Mouse (Mus musculus) olfactory bulb, adult 2 months (tissue): ENCODE data around the gene Ccr10. TPM values are rescaled to one million over a fixed set of nuclear protein-coding genes. Genes with fewer than 3 reads are reported as not detected.

Experiments used
- H3K27ac ChIP-seq: fragments of 200-500 bp; 2 replicates; pipeline ENCODE4 v1.5.1; 2012; ENCODE audit warnings: low read depth, low read length; ENCODE audit not compliant: insufficient read depth
- H3K4me1 ChIP-seq: fragments of 200-500 bp; 2 replicates; pipeline ENCODE4 v1.6.1; 2012; ENCODE audit warnings: low read length; ENCODE audit not compliant: control insufficient read depth, insufficient read depth
- H3K4me3 ChIP-seq: fragments of 200-500 bp; 2 replicates; pipeline ENCODE4 v1.5.1; 2012; ENCODE audit warnings: mild to moderate bottlenecking, low read depth, low read length, moderate library complexity; ENCODE audit not compliant: insufficient read depth
- CTCF ChIP-seq: fragments of 200-500 bp; IDR thresholded peaks from 2 replicates; pipeline ENCODE4 v1.5.1; 2012; ENCODE audit warnings: low read depth, mild to moderate bottlenecking, low read length, moderate library complexity; ENCODE audit not compliant: insufficient read depth
- POLR2A ChIP-seq: fragments of 200-500 bp; IDR thresholded peaks from 2 replicates; pipeline ENCODE4 v1.6.1; 2012; ENCODE audit warnings: mild to moderate bottlenecking, low read depth, low read length, moderate library complexity; ENCODE audit not compliant: insufficient read depth
- WGBS: fragments of 180-500 bp; shearing (Covaris S2); methylation state at CpG from one replicate; pipeline ENCODE4 v1.1.7; 2018; 5-methylcytosine and 5-hydroxymethylcytosine counted together
- polyA plus RNA-seq: library from polyadenylated mRNA; stranded (reverse); fragments of >200 nt; gene quantifications from 2 replicates; pipeline ENCODE4 v1.2.4, GENCODE M21; 2012; ENCODE audit warnings: low replicate concordance; ENCODE audit not compliant: missing spikeins, insufficient read depth, insufficient read length

Gene Ccr10
- polyA plus RNA-seq, 1 experiment: not detected

DNA sequence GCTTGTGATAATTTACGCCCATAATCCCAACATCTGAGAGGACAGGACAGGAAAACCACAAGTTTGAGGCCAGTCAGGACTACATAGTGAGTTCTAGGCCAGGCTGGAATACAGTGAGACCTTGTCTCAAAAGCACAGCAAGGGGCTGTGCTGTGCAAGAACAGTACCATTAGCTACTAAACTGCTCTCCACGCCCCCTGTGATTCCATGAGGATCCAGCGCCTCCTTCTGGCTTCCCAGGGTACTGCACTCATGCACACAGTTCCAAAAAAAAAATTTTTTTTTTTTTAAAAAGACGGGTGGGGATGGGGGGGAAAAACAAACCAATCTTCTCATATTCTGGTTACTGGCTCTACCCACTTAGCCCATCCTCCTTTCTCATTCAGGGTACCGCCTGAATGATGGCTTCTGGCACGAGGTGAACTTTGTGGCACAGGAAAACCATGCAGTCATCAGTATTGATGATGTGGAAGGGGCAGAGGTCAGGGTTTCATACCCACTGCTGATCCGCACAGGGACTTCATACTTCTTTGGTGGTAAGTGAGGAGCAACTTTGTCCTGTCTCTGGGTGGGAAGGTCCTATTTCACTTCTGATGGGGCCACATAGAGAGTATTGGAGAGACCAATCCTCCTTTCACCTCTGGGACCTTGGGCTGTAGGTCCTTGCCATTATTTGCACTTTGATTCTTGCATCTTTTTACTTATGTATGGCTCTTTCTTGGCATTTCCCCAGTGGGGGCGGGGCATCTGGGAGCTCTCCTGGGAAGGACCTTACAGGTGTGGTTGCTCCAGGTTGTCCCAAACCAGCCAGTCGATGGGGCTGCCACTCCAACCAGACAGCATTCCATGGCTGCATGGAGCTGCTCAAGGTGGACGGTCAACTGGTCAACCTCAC, 5.8 kb upstream of the Ccr10 start:
- TF ChIP-seq POLR2A: no peak
- TF ChIP-seq CTCF: peak; percentile 53; the same call in 1 of the 2 replicates
- no peak overlapping the region for H3K4me3 ChIP-seq
- peaks cover 13% of the 10 kb centered on the region for H3K4me1 ChIP-seq
- no peak overlapping the region for H3K27ac ChIP-seq
- 43% methylated on average over 10 of the region's 10 CpGs for WGBS

- peaks cover 20% of the 10 kb centered on the region for H3K4me1 ChIP-seq
- 69% methylated on average over 17 of the region's 17 CpGs for WGBS
- TF ChIP-seq POLR2A (no peak), CTCF (no peak)
- H3K27ac ChIP-seq: no peak overlapping the region
- H3K4me3 ChIP-seq: no peak overlapping the region
Observed at GRCm38 (mm10) chr11:101180261-101180660, 5.0 kb upstream of the Ccr10 start.

GRCm38 (mm10) chr11:101179306-101179705, 4.1 kb upstream of the Ccr10 start:
- WGBS: 81% methylated on average over 15 of the region's 15 CpGs
- Histone ChIP-seq H3K4me3 (no peak overlapping the region), H3K4me1 (peaks cover 23% of the 10 kb centered on the region), H3K27ac (no peak overlapping the region)
- TF ChIP-seq CTCF (no peak), POLR2A (no peak)

- no peak overlapping the region for H3K27ac ChIP-seq
- TF ChIP-seq CTCF (no peak), POLR2A (no peak)
- no peak overlapping the region for H3K4me3 ChIP-seq
- WGBS: 66% methylated on average over 36 of the region's 36 CpGs
- peaks cover 33% of the 10 kb centered on the region for H3K4me1 ChIP-seq
Observed at GRCm38 (mm10) chr11:101178061-101179058, 3.1 kb upstream of the Ccr10 start.

DNA sequence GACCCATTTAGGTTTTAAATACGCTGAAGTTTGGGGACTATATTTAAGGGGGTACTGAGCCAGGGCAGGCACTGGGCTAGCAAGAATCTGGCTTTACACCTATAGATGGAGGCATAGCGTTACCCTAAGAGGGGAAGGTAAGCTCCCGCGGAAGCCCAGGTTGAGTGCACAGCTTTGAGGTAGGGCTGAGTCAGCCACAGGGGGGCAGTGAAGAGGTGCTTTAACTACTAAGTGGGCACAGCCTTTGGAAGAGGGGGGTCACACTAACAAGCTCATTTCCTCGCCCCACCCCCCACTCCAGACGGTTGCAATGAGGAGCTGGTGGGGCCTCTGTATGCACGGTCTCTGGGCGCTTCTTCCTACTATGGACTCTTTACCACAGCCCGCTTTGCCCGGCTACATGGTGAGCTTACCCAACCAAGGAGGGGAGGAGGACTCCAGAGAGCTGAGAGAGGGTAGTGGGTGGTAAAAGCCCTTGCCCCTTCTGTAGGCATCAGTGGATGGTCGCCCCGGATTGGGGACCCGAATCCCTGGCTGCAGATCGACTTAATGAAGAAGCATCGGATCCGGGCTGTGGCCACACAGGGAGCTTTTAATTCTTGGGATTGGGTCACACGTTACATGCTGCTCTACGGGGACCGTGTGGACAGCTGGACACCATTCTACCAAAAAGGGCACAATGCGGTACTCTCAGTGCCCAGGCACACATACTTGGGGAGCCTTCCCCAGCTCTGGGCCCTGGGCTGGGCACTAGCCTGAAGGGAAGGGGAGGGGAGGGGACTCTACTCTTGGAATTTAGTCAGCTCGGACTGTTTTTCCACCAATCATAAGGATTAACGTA, 1.9 kb upstream of the Ccr10 start:
- peak overlapping the region; percentile 20 for H3K4me3 ChIP-seq
- peaks cover 38% of the 10 kb centered on the region for H3K4me1 ChIP-seq
- TF ChIP-seq POLR2A (no peak), CTCF (no peak; the same call in 1 of the 2 replicates)
- 26% methylated on average over 22 of the region's 22 CpGs for WGBS
- H3K27ac ChIP-seq: no peak overlapping the region

GRCm38 (mm10) chr11:101176117-101176691, 961 bp upstream of the Ccr10 start:
- WGBS: under 1% methylated on average over 25 of the region's 25 CpGs
- H3K4me3 ChIP-seq: peak overlapping the region; percentile 64
- peak overlapping the region; percentile 31; the same call in 1 of the 2 replicates for H3K27ac ChIP-seq
- peaks cover 39% of the 10 kb centered on the region for H3K4me1 ChIP-seq
- TF ChIP-seq POLR2A (no peak), CTCF (no peak)

DNA sequence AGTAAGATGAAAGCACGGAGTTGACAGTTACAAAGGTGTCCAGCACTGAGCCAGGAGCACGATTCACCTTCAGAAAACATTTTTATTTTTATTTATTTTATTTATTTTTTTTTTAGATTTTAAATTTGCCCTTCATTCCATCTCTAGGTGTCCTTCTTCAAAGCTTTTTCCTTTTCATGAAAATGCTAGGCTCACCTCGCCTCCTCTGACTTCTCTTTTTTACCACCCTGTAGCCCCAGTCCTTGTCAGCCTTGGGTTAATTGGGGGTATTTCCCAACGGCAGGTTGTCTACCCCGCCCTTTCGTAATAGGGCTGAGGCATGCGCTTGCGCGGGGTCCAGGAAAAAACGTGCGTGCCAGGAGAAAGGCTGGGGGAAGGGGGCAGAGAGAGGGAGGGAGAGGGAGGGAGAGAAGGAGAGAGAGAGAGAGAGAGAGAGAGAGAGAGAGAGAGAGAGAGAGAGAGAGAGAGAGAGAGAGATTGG, 433 bp upstream of the Ccr10 start:
- TF ChIP-seq POLR2A: no peak
- TF ChIP-seq CTCF: no peak
- Histone ChIP-seq H3K27ac (0 out of 2 replicates have a peak overlapping the region, but pooled peaks have one; percentile 31), H3K4me1 (peaks cover 39% of the 10 kb centered on the region), H3K4me3 (peak overlapping the region; percentile 64)
- 11% methylated on average over 11 of the region's 11 CpGs for WGBS

DNA sequence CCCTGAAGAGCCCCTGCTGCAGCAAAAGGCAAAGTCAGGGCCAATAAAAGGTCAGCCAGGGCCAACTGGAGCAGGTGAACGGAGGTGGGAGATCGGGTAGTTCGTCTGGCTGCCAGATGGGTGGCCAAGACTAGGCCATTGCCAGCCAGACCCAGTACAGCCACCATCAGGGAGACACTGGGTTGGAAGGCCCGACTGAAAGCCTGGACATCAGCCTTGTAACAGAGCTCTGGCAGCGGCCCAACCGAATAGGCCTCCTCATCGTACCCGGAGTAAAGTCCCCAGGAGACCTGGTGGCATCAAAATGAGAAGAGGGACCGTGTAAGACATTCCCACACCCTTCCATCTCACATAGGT, 876 bp downstream of the Ccr10 start:
- Histone ChIP-seq H3K4me1 (peaks cover 50% of the 10 kb centered on the region), H3K27ac (no peak overlapping the region), H3K4me3 (no peak overlapping the region)
- 35% methylated on average over 9 of the region's 9 CpGs for WGBS
- TF ChIP-seq CTCF (no peak), POLR2A (no peak)
